ENCODE assay signal across 14 mouse cellular contexts in the genomic region with DNA sequence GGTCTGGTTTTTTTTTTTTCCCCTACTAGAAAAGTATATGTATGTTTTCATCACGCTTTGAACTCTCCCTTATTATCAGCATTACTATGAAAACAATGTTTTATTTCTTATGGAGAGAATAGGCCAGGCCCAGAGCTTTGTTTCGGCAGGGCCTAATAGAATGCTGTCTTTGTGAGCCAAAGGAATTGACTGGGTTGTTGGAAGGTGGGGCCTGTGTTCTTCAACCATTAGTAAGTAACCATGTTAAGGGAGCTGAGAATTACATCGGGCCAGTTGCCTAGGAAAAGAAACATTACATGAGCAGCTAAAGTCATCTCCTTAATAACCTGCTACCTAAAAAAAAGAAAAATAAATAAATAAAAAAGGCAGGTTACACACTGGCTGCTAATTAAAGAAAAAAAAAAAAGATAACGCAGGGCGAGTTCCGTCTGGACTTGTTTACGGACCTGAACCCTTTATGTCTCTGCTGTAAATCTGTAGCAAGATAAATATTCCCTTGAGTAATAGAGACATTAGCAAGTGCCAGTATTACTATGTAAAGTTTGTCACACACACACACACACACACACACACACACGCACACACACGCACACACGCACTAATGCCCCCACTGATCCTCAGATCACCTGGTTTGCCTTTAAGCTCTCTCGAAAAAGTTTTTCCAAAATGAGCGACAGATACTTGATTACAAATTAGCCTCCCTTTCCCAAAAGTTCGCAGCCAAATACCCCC. TPM values are rescaled to one million over a fixed set of nuclear protein-coding genes. Genes with fewer than 3 reads are reported as not detected.
DNase-seq lines count a peak whose midpoint lies in the region; ATAC-seq and TF ChIP-seq lines count a peak whose summit lies in the region.
"Had no signal": no experiment of that assay in that cellular context is flagged by ENCODE, and none has a peak within 500 bp of the region (broad histone marks: within the 10 kb centered on the region; RNA-seq: fewer than 3 reads in every experiment).

No protein-coding gene starts in this region.

- H3K79me2 ChIP-seq in heart, adult 2 months (replicated peaks; ENCODE audit: control insufficient read depth, insufficient read depth, low read length), result no peaks in the 10 kb centered on the region

- TF ChIP-seq EP300 in heart, adult 2 months (IDR thresholded peaks at IDR 0.05; ENCODE audit: insufficient read depth, low read depth, low read length), result no peak
- no peak for TF ChIP-seq EP300 in ES-Bruce4 (IDR thresholded peaks at IDR 0.05; ENCODE audit: insufficient read depth, low read depth, low read length)

- TF ChIP-seq CTCF in heart, adult 2 months (IDR thresholded peaks at IDR 0.05), result no peak
- TF ChIP-seq CTCF in ES-Bruce4 (IDR thresholded peaks at IDR 0.05; ENCODE audit: low read depth, low read length), result no peak
- TF ChIP-seq CTCF in brain, embryonic 14.5 days (IDR thresholded peaks at IDR 0.05; ENCODE audit: borderline replicate concordance, extremely low read depth, insufficient read depth, insufficient read length), result no peak

- intact Hi-C loops in heart, adult 2 months (cut with DNase I), result no loop called here

- no peaks in the 10 kb centered on the region for H3K27me3 ChIP-seq in heart, embryonic 16.5 days (ENCODE audit: control insufficient read depth, insufficient read depth, low read length)
- H3K27me3 ChIP-seq in heart, adult 2 months (ENCODE audit: control insufficient read depth, insufficient read depth, low read length), result no peaks in the 10 kb centered on the region
- H3K27me3 ChIP-seq in ES-Bruce4 (ENCODE audit: control insufficient read depth, insufficient read depth, low read length, poor library complexity, severe bottlenecking), result no peaks in the 10 kb centered on the region
- H3K27me3 ChIP-seq in liver, embryonic 16.5 days (ENCODE audit: control insufficient read depth, insufficient read depth, low read depth, low read length), result no peaks in the 10 kb centered on the region
- no peaks in the 10 kb centered on the region for H3K27me3 ChIP-seq in midbrain, embryonic 13.5 days
- H3K27me3 ChIP-seq: hindbrain, embryonic 15.5 days had no signal

- no peak for DNase-seq in heart, adult 2 months
- DNase-seq in brain, embryonic 14.5 days (ENCODE audit: low read depth), result peak; percentile 19
- DNase-seq in spleen, postnatal 14 days (ENCODE audit: low spot score in 2 of 2), result no peak
- DNase-seq: cerebellum, postnatal 25 days; gastrocnemius, postnatal 36 days; kidney, postnatal 10 days; lung, adult 2 months; midbrain, embryonic 14.5 days; right cerebral cortex, postnatal 25 days had no signal

- ATAC-seq in heart, embryonic 16.5 days (replicated peaks; ENCODE audit: extremely low read depth, insufficient read depth, low FRiP score), result no peak
- ATAC-seq in liver, embryonic 16.5 days (ENCODE audit: low read depth), result no peak; the same call in 1 of the 2 replicates
- ATAC-seq in midbrain, embryonic 13.5 days, result no peak

- WGBS in heart, embryonic 16.5 days, result 69% methylated on average over 13 of the region's 13 CpGs
- WGBS in heart, adult 2 months, result 83% methylated on average over 13 of the region's 13 CpGs
- 60% methylated on average over 13 of the region's 13 CpGs for WGBS in liver, embryonic 16.5 days (ENCODE audit: insufficient replicate concordance)
- 79% methylated on average over 13 of the region's 13 CpGs for WGBS in midbrain, embryonic 13.5 days

- H3K36me3 ChIP-seq in heart, embryonic 16.5 days (ENCODE audit: control insufficient read depth, insufficient read depth), result peaks cover 21% of the 10 kb centered on the region
- no peaks in the 10 kb centered on the region for H3K36me3 ChIP-seq in heart, adult 2 months (ENCODE audit: control insufficient read depth, insufficient read depth, low read length)
- H3K36me3 ChIP-seq in ES-Bruce4 (ENCODE audit: control insufficient read depth, insufficient read depth, low read length, poor library complexity, severe bottlenecking), result no peaks in the 10 kb centered on the region
- H3K36me3 ChIP-seq in liver, embryonic 16.5 days (ENCODE audit: control insufficient read depth, insufficient read depth), result no peaks in the 10 kb centered on the region; the same call in none of the 2 replicates
- H3K36me3 ChIP-seq in midbrain, embryonic 13.5 days, result peaks cover 10% of the 10 kb centered on the region; the same call in 1 of the 2 replicates

- peak overlapping the region; percentile 31; the same call in 1 of the 2 replicates for H3K4me2 ChIP-seq in heart, embryonic 16.5 days (ENCODE audit: low read depth, low read length)
- no peak overlapping the region for H3K4me2 ChIP-seq in liver, embryonic 16.5 days (ENCODE audit: low read depth, low read length)
- H3K4me2 ChIP-seq in midbrain, embryonic 13.5 days (replicated peaks), result no peak overlapping the region
- H3K4me2 ChIP-seq: hindbrain, embryonic 15.5 days had no signal

- TF ChIP-seq POLR2A in heart, adult 2 months (IDR thresholded peaks at IDR 0.05; ENCODE audit: insufficient read depth, low read depth, low read length), result no peak
- no peak for TF ChIP-seq POLR2A in ES-Bruce4 (IDR thresholded peaks at IDR 0.05; ENCODE audit: insufficient read depth, low read length)
- TF ChIP-seq POLR2A in brain, embryonic 14.5 days (IDR thresholded peaks at IDR 0.05; ENCODE audit: borderline replicate concordance, extremely low read depth, insufficient read depth, insufficient read length, poor library complexity, severe bottlenecking), result no peak

- H3K9ac ChIP-seq in heart, embryonic 16.5 days (ENCODE audit: low read length), result peak overlapping the region; percentile 54; the same call in 1 of the 2 replicates
- H3K9ac ChIP-seq in heart, adult 2 months (ENCODE audit: low read depth, low read length), result no peak overlapping the region
- H3K9ac ChIP-seq in ES-Bruce4 (ENCODE audit: low read depth, poor library complexity, severe bottlenecking), result peak overlapping the region; percentile 31; the same call in 1 of the 2 replicates
- H3K9ac ChIP-seq in liver, embryonic 16.5 days (ENCODE audit: low read depth, low read length), result no peak overlapping the region
- no peak overlapping the region for H3K9ac ChIP-seq in midbrain, embryonic 13.5 days (replicated peaks)
- H3K9ac ChIP-seq: hindbrain, embryonic 15.5 days had no signal

- no peak overlapping the region for H3K4me3 ChIP-seq in heart, embryonic 16.5 days (ENCODE audit: low read length)
- H3K4me3 ChIP-seq in heart, adult 2 months, result no peak overlapping the region
- H3K4me3 ChIP-seq in ES-Bruce4 (ENCODE audit: low read depth, low read length), result no peak overlapping the region
- no peak overlapping the region for H3K4me3 ChIP-seq in liver, embryonic 16.5 days (ENCODE audit: low read depth, low read length)
- no peak overlapping the region for H3K4me3 ChIP-seq in midbrain, embryonic 13.5 days (replicated peaks)
- H3K4me3 ChIP-seq: hindbrain, embryonic 15.5 days had no signal

- peak overlapping the region; percentile 4; the same call in 1 of the 2 replicates for H3K27ac ChIP-seq in heart, embryonic 16.5 days (ENCODE audit: low read length)
- no peak overlapping the region for H3K27ac ChIP-seq in heart, adult 2 months
- peak overlapping the region; percentile 75; the same call in 1 of the 2 replicates for H3K27ac ChIP-seq in ES-Bruce4 (ENCODE audit: insufficient read depth, low read length)
- H3K27ac ChIP-seq in liver, embryonic 16.5 days (ENCODE audit: low read length), result 0 out of 2 replicates have a peak overlapping the region, but pooled peaks have one; percentile 30
- no peak overlapping the region for H3K27ac ChIP-seq in midbrain, embryonic 13.5 days
- H3K27ac ChIP-seq: hindbrain, embryonic 15.5 days had no signal

- no peaks in the 10 kb centered on the region for H3K9me3 ChIP-seq in heart, embryonic 16.5 days (replicated peaks; ENCODE audit: control insufficient read depth, low read length)
- H3K9me3 ChIP-seq in ES-Bruce4 (replicated peaks; ENCODE audit: control insufficient read depth, insufficient read depth, low read length, poor library complexity, severe bottlenecking), result no peaks in the 10 kb centered on the region
- no peaks in the 10 kb centered on the region for H3K9me3 ChIP-seq in liver, embryonic 16.5 days (replicated peaks; ENCODE audit: control insufficient read depth, low read length)
- H3K9me3 ChIP-seq in midbrain, embryonic 13.5 days, result no peaks in the 10 kb centered on the region
- H3K9me3 ChIP-seq: hindbrain, embryonic 15.5 days had no signal

- peaks cover 18% of the 10 kb centered on the region for H3K4me1 ChIP-seq in heart, embryonic 16.5 days (ENCODE audit: control insufficient read depth, insufficient read depth, low read length)
- no peaks in the 10 kb centered on the region for H3K4me1 ChIP-seq in heart, adult 2 months (ENCODE audit: control insufficient read depth, insufficient read depth, low read length)
- peaks cover 3% of the 10 kb centered on the region for H3K4me1 ChIP-seq in ES-Bruce4 (ENCODE audit: control insufficient read depth, insufficient read depth, low read length)
- H3K4me1 ChIP-seq in liver, embryonic 16.5 days (ENCODE audit: control insufficient read depth, low read depth, low read length), result no peaks in the 10 kb centered on the region
- no peaks in the 10 kb centered on the region for H3K4me1 ChIP-seq in midbrain, embryonic 13.5 days (replicated peaks)
- H3K4me1 ChIP-seq: hindbrain, embryonic 15.5 days had no signal

RNA-seq across cellular contexts. Expression of gene Arid5b, which starts 47.7 kb away (rescaled TPM):
- polyA plus RNA-seq in heart, embryonic 16.5 days (2015; fragmentation: Nextera tagmentation; extraction: Ambion mirVana), result 19.5 and 19.6 TPM in 2 replicates
- total RNA-seq in heart, adult 2 months (2021), result 10 to 100 TPM; 21.1 to 22.5 TPM
- 6.3 and 8.8 TPM in 2 replicates for polyA plus RNA-seq in heart, adult 2 months (2012; rRNA removed)
- 47.9 and 48.3 TPM in 2 replicates for polyA plus RNA-seq in ES-Bruce4 (2011; ENCODE audit: insufficient read depth, insufficient read length, low read depth, missing spikeins)
- polyA plus RNA-seq in brain, embryonic 14.5 days (2012; rRNA removed), result 5.9 and 11.2 TPM in 2 replicates
- polyA plus RNA-seq in liver, embryonic 16.5 days (2015; fragmentation: Nextera tagmentation; extraction: Ambion mirVana), result 6.7 and 7.8 TPM in 2 replicates
- polyA plus RNA-seq in midbrain, embryonic 13.5 days (2015; fragmentation: Nextera tagmentation; extraction: Ambion mirVana), result 18.0 and 20.5 TPM in 2 replicates

Comparison
In these comparisons a context has a peak if more than half of its experiments do, and no peak if none do; other contexts are left out.
1. H3K27ac ChIP-seq: peak in heart, embryonic 16.5 days (single experiment), ES-Bruce4 (single experiment) and liver, embryonic 16.5 days (single experiment); none in heart, adult 2 months (single experiment) and midbrain, embryonic 13.5 days (single experiment).
2. H3K9ac ChIP-seq: peak in heart, embryonic 16.5 days (single experiment) and ES-Bruce4 (single experiment); none in heart, adult 2 months (single experiment), liver, embryonic 16.5 days (single experiment) and midbrain, embryonic 13.5 days (single experiment).